Mouse (Mus musculus) NIH3T3 (cell line): ENCODE measurements around the gene Trim47.
A peak's percentile ranks its signal among the peaks of the same experiment; 100 is the strongest.
"Not testable (repeated sequence)": the region's sequence is repeated elsewhere in the genome, so short reads cannot be mapped to it uniquely, and the experiment has no call there.

Source experiments
- DNase-seq: peaks from one replicate; pipeline ENCODE4 v3.0.0-alpha.2; 2012; ENCODE audit warnings: low read depth

Gene Trim47

GRCm38 (mm10) chr11:116107777-116108285, 19.2 kb downstream of the Trim47 start:
- no peak for DNase-seq

DNA sequence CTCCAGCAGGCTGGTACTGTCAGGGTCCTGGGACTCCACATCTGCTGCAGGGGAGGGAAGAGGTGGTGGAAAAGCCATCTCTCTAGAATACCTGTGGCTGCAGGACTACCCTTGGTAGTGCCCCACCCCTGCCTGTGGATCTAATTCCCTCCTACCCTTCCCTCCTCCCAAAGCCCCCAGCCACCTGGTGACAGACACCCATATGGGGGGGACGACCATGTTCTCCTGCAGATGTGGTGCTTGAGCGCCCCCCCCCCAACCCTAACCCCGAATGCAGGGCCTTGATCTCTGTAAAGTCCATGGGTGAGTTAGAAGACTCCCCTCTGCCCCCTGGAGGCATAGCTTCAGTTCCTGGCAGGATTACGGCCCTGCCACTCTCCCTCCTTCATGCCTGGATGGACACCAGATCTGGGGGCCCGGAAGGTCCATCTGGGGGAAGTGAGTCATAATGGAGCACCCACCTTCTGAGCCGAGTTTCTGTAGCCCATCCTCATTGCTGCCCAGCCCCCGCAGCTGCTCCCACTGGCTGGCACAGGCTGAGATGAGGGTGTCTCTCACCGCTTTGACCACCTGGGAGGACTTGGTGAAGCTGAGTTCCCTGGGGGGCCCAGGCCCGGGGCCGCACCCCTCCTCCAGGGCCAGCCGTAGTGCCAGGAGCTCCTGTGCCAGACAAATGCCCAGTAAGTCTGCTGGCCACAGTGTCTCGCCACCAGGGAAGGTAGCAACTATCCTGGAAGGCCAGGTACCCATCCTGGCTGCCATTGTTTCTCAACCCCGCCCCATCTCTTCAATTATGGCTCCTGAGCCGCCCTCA, 19.8 kb downstream of the Trim47 start:
- peak; percentile 58 for DNase-seq

GRCm38 (mm10) chr11:116106154-116106962, 20.7 kb downstream of the Trim47 start:
- DNase-seq, result no peak

GRCm38 (mm10) chr11:116105065-116105464, 21.9 kb downstream of the Trim47 start:
- no peak for DNase-seq

DNA sequence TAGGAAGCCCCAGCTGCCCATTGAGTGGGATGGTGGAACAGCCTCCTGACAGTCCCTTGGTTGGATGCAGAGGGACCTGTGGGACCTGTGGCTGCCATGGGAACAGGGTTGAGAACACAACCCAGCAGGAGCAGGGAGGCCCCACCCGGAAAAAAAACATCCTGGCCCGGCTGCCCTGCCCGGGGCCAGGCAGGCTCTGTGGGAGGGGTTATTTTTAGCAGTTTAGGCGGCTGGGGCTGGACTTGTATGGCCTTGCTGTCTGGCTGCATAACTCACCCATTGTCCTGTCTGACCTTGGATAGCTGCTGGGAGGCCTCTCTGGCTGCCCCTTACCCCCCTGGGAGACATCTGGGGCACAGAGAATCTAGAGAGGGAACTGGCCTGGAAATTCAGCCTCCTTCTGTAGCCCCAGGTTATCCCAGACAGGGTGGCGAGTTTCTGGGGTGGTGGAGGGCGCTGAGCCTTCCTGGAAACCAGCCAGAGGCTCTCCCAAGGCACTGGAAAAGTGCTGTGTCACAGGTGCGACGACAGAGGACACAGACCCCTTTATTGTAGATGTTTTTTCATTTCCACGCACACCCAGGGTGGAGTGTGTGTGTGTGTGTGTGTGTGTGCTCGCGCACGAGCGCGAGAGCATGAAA, 22.9 kb downstream of the Trim47 start:
- DNase-seq, result peak; percentile 68

DNA sequence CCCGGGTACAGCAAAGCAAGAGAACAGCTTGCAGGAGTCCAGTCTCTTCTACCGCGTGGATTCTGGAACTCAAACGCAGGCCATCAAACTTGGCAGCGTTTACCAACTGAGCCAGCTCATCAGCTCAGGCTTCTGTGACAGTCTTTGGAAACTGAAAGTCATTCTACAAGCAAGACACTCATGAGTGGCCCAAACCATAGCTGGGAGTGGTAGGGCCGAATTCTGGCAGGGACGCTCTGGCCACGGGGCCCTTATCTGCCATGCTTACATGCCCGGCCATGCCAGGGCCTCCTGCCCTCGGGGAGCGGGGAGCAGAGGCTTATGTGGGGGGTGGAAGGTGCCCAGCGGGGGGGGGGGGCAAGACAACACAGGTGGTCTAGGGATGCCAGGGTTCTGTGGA, 23.4 kb downstream of the Trim47 start:
- DNase-seq, result no peak

GRCm38 (mm10) chr11:116102472-116102871, 24.5 kb downstream of the Trim47 start:
- peak; percentile 67 for DNase-seq

GRCm38 (mm10) chr11:116101931-116102381, 25.1 kb downstream of the Trim47 start:
- DNase-seq, result peak; percentile 78

GRCm38 (mm10) chr11:116100839-116101238, 26.2 kb downstream of the Trim47 start:
- no peak for DNase-seq

- DNase-seq, result peak; percentile 83
Measured at GRCm38 (mm10) chr11:116100385-116100784, 26.6 kb downstream of the Trim47 start.

- no peak for DNase-seq
Measured at GRCm38 (mm10) chr11:116099462-116099861, 27.5 kb downstream of the Trim47 start.

- DNase-seq, result no peak
Measured at GRCm38 (mm10) chr11:116098711-116099460, 28.1 kb downstream of the Trim47 start.

DNA sequence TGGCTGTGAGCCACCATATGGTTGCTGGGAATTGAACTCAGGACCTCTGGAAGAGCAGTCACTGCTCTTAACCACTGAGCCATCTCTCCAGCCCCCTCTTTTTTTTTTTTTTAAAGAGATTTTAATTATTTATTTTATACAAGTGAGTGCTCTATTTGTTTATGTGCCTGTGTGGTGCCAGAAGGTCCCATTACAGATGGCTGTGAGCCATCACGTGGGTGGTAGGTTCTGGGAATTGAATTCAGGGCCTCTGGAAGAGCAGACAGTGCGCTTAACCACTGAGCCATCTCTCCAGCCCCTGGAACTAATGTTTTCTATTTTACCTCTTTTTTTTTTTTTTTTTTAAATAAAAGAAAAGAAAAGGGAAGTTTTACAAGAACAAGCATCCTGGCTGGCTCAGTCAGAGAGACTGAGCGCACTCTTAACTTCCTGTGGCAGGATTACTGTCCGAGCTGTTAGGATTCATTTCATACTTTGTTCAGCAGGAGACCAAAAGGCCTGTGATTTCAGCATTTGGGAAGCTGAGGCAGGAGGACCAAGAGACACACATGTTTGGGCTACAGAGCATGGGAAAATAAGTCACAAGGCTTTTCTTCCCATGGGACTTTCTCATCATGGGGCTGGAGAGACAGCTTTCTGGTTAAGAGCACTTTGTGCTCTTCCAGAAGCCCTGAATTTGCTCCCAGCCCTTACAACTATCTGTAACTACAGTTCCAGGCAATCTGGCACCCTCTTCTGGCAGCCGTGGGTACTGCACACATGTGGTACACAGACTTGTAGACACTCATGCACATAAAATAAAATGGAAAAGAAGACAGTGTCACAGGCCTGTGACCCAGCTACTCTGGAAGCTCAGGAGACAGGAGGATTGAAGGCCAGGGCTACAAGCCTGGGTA, 30.5 kb downstream of the Trim47 start:
- peak; percentile 60 for DNase-seq

DNA sequence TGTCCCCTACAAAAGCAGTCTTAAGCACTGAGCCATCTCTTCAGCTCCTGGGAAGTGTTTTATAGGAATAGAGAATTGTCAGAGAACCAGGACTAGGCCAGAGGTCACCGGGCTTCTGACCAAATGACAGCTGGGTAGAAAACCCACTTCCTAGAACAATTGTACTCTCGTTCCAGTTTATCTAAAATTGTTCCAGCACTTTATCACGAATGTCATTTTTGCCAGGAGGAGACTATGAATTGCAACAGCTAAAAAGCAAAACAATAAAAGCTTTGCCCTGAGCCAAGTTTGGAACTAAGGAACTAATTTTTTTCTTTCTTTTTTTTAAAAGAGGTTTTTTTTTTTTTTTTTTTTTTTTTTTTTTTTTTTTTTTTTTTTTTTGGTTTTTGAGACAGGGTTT, 31.4 kb downstream of the Trim47 start:
- no peak for DNase-seq

DNA sequence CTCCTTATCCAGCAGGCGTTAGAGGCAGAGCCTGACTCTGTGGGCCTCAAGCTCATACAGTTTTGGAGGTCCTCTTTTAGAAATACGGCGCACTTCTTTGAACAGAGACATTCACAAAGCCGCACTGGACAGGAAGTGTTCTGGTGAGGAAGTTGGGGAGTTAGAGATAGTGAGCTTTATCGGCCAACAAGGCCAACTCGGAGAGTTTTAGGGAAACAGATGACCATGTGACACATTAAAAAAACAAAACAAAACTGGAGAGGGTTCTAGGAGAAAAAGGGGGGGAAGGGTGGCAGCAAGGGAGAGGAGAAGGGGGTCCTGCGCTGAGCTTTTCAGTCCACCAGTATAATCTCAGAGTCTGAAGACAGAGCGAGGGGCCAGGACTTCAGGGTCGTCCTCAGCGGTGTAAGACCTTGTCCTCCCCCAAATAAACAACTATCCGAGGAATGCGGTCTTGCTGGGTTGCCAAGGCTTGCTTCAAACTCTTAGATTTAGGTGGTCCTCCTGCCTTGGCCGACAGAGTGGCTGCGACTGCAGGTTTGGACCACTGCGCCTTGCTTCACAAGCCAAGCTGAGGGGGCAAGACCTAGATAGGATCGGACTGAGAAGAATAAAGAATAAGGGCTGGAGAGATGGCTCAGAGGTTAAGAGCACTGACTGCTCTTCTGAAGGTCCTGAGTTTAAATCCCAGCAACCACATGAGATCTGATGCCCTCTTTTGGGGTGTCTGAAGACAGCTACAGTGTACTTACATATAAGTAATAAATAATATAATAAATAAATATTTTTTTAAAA, 33.0 kb downstream of the Trim47 start:
- no peak for DNase-seq

- DNase-seq, result not testable (repeated sequence)
Measured at GRCm38 (mm10) chr11:116092959-116093358, 34.1 kb downstream of the Trim47 start.

DNA sequence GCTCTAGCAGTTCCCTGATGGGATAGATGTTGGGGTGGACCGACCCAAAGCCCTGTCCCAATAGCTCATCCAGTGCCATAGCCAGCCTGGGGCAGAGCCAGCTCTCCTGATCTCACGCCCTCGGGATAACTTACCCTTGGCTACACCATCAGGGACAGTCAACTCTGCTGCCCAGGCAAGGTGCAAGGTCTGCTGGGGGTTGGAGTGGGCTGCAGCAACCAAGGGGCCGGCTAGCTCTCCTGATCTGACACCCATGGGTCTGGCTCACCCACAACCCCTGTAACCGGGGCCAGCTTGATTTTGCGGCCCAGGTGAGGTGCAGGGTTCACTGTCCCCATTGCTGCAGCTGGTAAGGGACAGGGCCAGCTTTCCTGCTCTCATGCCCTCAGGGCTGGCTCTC, 35.4 kb downstream of the Trim47 start:
- DNase-seq, result no peak

DNA sequence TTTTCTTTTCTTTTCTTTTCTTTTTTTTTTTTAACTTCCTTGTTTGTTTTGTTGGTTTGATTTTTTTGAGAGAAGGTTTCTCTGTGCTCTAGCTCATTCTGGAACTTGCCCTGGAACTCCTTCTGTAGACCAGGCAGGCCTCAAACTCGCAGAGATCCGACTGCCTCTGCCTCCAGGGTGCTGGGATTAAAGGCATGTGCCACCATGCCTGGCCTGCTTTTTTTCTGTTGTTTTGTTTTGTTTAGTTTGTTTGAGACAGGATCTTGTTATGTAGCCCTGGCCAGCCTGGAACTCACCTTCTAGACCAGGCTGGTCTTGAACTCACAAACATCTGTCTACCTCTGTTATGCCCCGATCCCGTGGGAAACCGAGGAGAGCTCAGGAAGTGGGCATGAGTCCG, 37.5 kb downstream of the Trim47 start:
- no peak for DNase-seq

DNA sequence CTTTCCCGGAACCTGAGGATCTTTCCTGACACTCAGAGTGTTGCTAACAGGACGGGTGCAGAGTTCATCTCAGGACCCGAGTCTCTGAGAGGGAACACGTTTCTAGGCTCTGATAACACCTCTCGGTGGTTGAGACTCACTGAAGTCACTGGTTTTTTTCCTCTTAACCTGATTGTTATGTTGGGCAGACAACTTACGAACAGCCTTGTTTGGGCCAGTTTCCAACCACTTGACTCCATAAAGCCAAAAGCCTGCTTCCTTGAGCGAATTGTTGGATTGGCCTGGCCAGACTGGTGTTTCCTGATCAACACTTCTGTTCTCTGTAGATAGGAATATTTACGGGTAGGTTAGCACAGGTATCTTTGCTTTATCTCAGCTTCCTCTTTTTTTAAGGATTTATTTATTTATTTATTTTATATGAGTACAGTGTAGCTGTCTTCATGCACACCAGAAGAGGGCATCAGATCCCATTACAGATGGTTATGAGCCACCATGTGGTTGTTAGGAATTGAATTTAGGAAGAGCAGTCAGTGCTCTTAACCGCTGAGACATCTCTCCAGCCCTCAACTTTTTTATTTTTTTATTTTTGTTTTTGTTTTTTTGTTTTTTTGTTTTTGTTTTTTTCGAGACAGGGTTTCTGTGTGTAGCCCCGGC, 38.1 kb downstream of the Trim47 start:
- DNase-seq, result no peak
